Mouse (Mus musculus) forebrain, embryonic 15.5 days (tissue): Measurements from ENCODE around the gene Sez6l2. TPM values are rescaled to one million over a fixed set of nuclear protein-coding genes. Genes with fewer than 3 reads are reported as not detected.
A peak's percentile ranks its signal among the peaks of the same experiment; 100 is the strongest.

Experiments used
- ATAC-seq: fragments of 200-750 bp; cut with Nextera tagmentation; replicated peaks from 2 replicates; pipeline ENCODE4 v1.8.0; 2017; ENCODE audit warnings: mild to moderate bottlenecking, moderate TSS enrichment, moderate library complexity
- H3K27ac ChIP-seq: fragments of 300-500 bp; sonication (generic); replicated peaks from 2 replicates; pipeline ENCODE4 v1.5.1; 2015; ENCODE audit warnings: mild to moderate bottlenecking, inconsistent platforms
- H3K27me3 ChIP-seq: fragments of 300-500 bp; sonication (generic); 2 replicates; pipeline ENCODE4 v1.6.1; 2015; ENCODE audit warnings: inconsistent platforms
- H3K36me3 ChIP-seq: fragments of 300-500 bp; sonication (generic); 2 replicates; pipeline ENCODE4 v1.6.1; 2015; ENCODE audit warnings: mild to moderate bottlenecking, inconsistent platforms
- H3K4me1 ChIP-seq: fragments of 300-500 bp; sonication (generic); 2 replicates; pipeline ENCODE4 v1.6.1; 2015; ENCODE audit warnings: inconsistent platforms
- H3K4me2 ChIP-seq: fragments of 300-500 bp; sonication (generic); replicated peaks from 2 replicates; pipeline ENCODE4 v1.6.1; 2015; ENCODE audit warnings: mild to moderate bottlenecking, inconsistent platforms
- H3K4me3 ChIP-seq: fragments of 300-500 bp; sonication (generic); 2 replicates; pipeline ENCODE4 v1.5.1; 2015; ENCODE audit warnings: mild to moderate bottlenecking, inconsistent platforms
- H3K9ac ChIP-seq: fragments of 300-500 bp; sonication (generic); replicated peaks from 2 replicates; pipeline ENCODE4 v1.6.1; 2015; ENCODE audit warnings: mild to moderate bottlenecking, inconsistent platforms
- H3K9me3 ChIP-seq: fragments of 300-500 bp; sonication (generic); 2 replicates; pipeline ENCODE4 v1.6.1; 2016; ENCODE audit warnings: inconsistent platforms
- WGBS: fragments of 180-500 bp; shearing (Covaris S2); methylation state at CpG from one replicate; pipeline ENCODE4 v1.1.7; 2015; ENCODE audit warnings: mixed read lengths; 5-methylcytosine and 5-hydroxymethylcytosine counted together
- polyA plus RNA-seq: library from polyadenylated mRNA; unstranded; fragments of >200 nt; fragmentation: Nextera tagmentation; extraction: Ambion mirVana; gene quantifications from 2 replicates; pipeline ENCODE4 v1.2.1, GENCODE M21; 2015

Gene Sez6l2
- polyA plus RNA-seq, 1 experiment from 2014 or later, result 25.5 TPM

GRCm38 (mm10) chr7:127019306-127019960 is 69.1 kb downstream of the Sez6l2 start:
- Histone ChIP-seq H3K9me3 (no peaks in the 10 kb centered on the region), H3K27ac (peak overlapping the region; percentile 90), H3K4me2 (peak overlapping the region; percentile 87), H3K4me1 (peaks cover 88% of the 10 kb centered on the region), H3K27me3 (no peaks in the 10 kb centered on the region), H3K9ac (peak overlapping the region; percentile 86), H3K36me3 (peaks cover 35% of the 10 kb centered on the region), H3K4me3 (peak overlapping the region; percentile 59)
- 78% methylated on average over 14 of the region's 14 CpGs for WGBS
- no peak for ATAC-seq

GRCm38 (mm10) chr7:127020031-127020430 is 69.7 kb downstream of the Sez6l2 start:
- Histone ChIP-seq H3K27me3 (no peaks in the 10 kb centered on the region), H3K36me3 (peaks cover 34% of the 10 kb centered on the region), H3K9ac (peak overlapping the region; percentile 86), H3K4me3 (peak overlapping the region; percentile 59), H3K9me3 (no peaks in the 10 kb centered on the region), H3K4me2 (peak overlapping the region; percentile 87), H3K27ac (peak overlapping the region; percentile 90), H3K4me1 (peaks cover 90% of the 10 kb centered on the region)
- WGBS, result 50% methylated on average over 3 of the region's 3 CpGs
- no peak for ATAC-seq

Other genes starting within 250 kb of the Sez6l2 start
- gene Coro1a, start 242.8 kb upstream of the Sez6l2 start, polyA plus RNA-seq, result 99.8 and 108 TPM in 2 replicates
- 101 and 102 TPM in 2 replicates for gene Mapk3, start 191.0 kb upstream of the Sez6l2 start, polyA plus RNA-seq
- 1.5 and 1.7 TPM in 2 replicates for gene Gdpd3, start 184.2 kb upstream of the Sez6l2 start, polyA plus RNA-seq
- 207 and 213 TPM in 2 replicates for gene Ypel3, start 173.6 kb upstream of the Sez6l2 start, polyA plus RNA-seq
- 0.41 and 0.65 TPM in 2 replicates for gene Tbx6, start 169.1 kb upstream of the Sez6l2 start, polyA plus RNA-seq
- 215 TPM in 2 replicates for gene Ppp4c, start 158.1 kb upstream of the Sez6l2 start, polyA plus RNA-seq
- gene Fam57b, start 152.9 kb upstream of the Sez6l2 start, polyA plus RNA-seq, result 35.1 and 38.1 TPM in 2 replicates
- not detected in 2 replicates for gene 4930451I11Rik, start 118.9 kb upstream of the Sez6l2 start, polyA plus RNA-seq
- 9.0 and 9.1 TPM in 2 replicates for gene Doc2a, start 103.1 kb upstream of the Sez6l2 start, polyA plus RNA-seq
- gene Hirip3, start 88.6 kb upstream of the Sez6l2 start, polyA plus RNA-seq, result 30.7 and 31.8 TPM in 2 replicates
- 86.2 and 98.8 TPM in 2 replicates for gene Ino80e, start 88.2 kb upstream of the Sez6l2 start, polyA plus RNA-seq
- 54.1 and 56.8 TPM in 2 replicates for gene Taok2, start 65.9 kb upstream of the Sez6l2 start, polyA plus RNA-seq
- gene Tmem219, start 27.6 kb upstream of the Sez6l2 start, polyA plus RNA-seq, result 36.2 and 38.6 TPM in 2 replicates
- 132 and 136 TPM in 2 replicates for gene Kctd13, start 21.7 kb upstream of the Sez6l2 start, polyA plus RNA-seq
- 5.6 and 6.9 TPM in 2 replicates for gene Asphd1, start 981 bp upstream of the Sez6l2 start, polyA plus RNA-seq
- 104 and 105 TPM in 2 replicates for gene Cdipt, start 25.4 kb downstream of the Sez6l2 start, polyA plus RNA-seq
- gene Cdiptos, start 25.5 kb downstream of the Sez6l2 start, polyA plus RNA-seq, result 0.56 and 0.88 TPM in 2 replicates
- 3.0 and 3.5 TPM in 2 replicates for gene Mvp, start 64.1 kb downstream of the Sez6l2 start, polyA plus RNA-seq
- not detected in 2 replicates for gene Pagr1b, start 65.9 kb downstream of the Sez6l2 start, polyA plus RNA-seq
- gene Pagr1a, start 66.8 kb downstream of the Sez6l2 start, polyA plus RNA-seq, result 32.2 and 40.4 TPM in 2 replicates
- gene Gm42742, start 70.5 kb downstream of the Sez6l2 start, polyA plus RNA-seq, result 67.9 and 75.6 TPM in 2 replicates
- 18.0 and 19.8 TPM in 2 replicates for gene Prrt2, start 70.6 kb downstream of the Sez6l2 start, polyA plus RNA-seq
- 79.3 and 84.0 TPM in 2 replicates for gene Maz, start 76.5 kb downstream of the Sez6l2 start, polyA plus RNA-seq
- gene Kif22, start 91.9 kb downstream of the Sez6l2 start, polyA plus RNA-seq, result 67.6 and 69.0 TPM in 2 replicates
- not detected in 2 replicates for gene Zg16, start 136.8 kb downstream of the Sez6l2 start, polyA plus RNA-seq
- 1.3 and 1.6 TPM in 2 replicates for gene AI467606, start 140.8 kb downstream of the Sez6l2 start, polyA plus RNA-seq
- 0.50 and 0.66 TPM in 2 replicates for gene Qprt, start 171.7 kb downstream of the Sez6l2 start, polyA plus RNA-seq
- gene Spn, start 187.3 kb downstream of the Sez6l2 start, polyA plus RNA-seq, result not detected in 2 replicates
- 86.7 and 91.5 TPM in 2 replicates for gene Cd2bp2, start 245.5 kb downstream of the Sez6l2 start, polyA plus RNA-seq